Mouse (Mus musculus): ENCODE measurements around the gene Gucy2g. TPM values are rescaled to one million over a fixed set of nuclear protein-coding genes. Genes with fewer than 3 reads are reported as not detected.

Gucy2g gene
- polyA plus RNA-seq (2016; fragmentation: Nextera tagmentation; extraction: Ambion mirVana) = 0.04 TPM in 1 of 2 replicates, not detected in the other

DNA sequence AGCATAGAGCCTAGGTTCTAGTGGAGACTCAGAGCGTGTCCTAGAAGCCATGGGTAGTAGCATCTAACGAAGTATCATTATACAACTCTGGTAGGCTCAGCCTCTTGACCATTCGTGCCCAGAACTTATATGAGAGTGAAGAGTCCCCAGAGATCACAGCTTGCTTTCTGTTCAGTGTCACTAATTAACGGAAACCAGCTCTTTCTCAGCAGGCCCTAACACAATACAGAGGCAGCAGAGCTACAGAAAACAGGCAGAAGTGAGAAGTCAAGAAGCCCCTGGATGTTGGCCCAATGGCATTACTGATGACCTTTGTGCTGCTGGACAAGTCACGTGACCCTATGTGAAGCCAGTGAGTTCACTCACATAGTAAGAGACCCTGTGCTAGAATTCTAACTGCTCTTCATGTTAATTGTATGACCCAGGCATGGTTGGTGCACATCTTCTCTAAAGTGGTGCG is at the start of gene Gucy2g:
Gene Gucy2g (minus strand): TSS at position 51 of the 460 bp plus-strand sequence.
- Histone ChIP-seq H3K4me1 (peaks cover 22% of the 10 kb centered on the region), H3K9me3 (replicated peaks) (no peaks in the 10 kb centered on the region), H3K36me3 (no peaks in the 10 kb centered on the region), H3K27ac (no peak within 1 kb of the TSS), H3K4me3 (no peak within 1 kb of the TSS), H3K27me3 (replicated peaks) (peaks cover 7% of the 10 kb centered on the region; the same call in 1 of the 2 replicates), H3K4me2 (no peak within 1 kb of the TSS), H3K9ac (no peak within 1 kb of the TSS)
- WGBS (ENCODE audit: insufficient replicate concordance) = 68% methylated on average over 6 of the region's 6 CpGs
- ATAC-seq = no peak

DNA sequence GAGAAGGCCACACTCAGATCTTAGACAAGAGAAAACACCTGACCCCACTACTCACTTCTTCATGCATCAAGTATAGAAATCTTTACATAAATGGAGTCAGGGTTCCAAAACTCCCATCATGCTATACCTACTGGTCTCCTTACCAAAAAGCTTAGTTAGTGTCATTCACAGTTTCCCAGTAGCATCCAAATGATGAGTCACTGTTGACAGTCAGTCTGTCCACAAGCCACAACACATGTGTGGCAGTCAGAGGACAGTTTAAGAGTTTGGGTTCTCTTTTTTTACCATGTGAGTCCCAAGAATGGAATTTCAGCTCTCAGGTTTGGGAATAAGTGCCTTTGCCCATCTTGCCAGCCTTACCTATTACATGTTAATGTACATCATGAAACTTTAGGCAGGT is 47.9 kb upstream of the Gucy2g start:
- Histone ChIP-seq H3K9ac (no peak overlapping the region), H3K27me3 (replicated peaks) (no peaks in the 10 kb centered on the region), H3K4me1 (peaks cover 63% of the 10 kb centered on the region), H3K4me2 (no peak overlapping the region), H3K4me3 (no peak overlapping the region), H3K27ac (0 out of 2 replicates have a peak overlapping the region, but pooled peaks have one; percentile 33), H3K36me3 (peaks cover 97% of the 10 kb centered on the region), H3K9me3 (replicated peaks) (no peaks in the 10 kb centered on the region)
- ATAC-seq = no peak

DNA sequence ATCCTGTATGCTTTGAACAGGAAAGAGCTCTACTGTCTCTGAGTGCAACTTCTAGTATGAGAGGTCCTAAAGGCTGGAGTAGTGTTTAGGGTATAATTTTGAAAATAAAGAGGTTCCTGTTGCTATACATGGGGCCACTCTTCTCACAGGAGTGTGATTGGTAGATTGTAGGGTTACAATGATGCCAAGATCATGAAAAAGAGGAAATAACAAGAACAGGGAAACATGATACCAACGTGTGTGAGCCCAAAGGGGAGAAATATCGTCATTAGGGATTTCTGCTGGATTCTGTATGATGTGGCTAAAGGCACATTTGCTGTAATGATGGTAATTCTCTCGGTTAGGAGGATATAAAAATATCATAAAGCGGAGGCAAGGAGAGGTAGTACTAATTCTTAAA is 45.0 kb upstream of the Gucy2g start:
- Histone ChIP-seq H3K4me2 (peak overlapping the region; percentile 65), H3K27ac (peak overlapping the region; percentile 66; the same call in 1 of the 2 replicates), H3K36me3 (peaks cover 95% of the 10 kb centered on the region), H3K4me1 (peaks cover 56% of the 10 kb centered on the region), H3K9me3 (replicated peaks) (no peaks in the 10 kb centered on the region), H3K4me3 (no peak overlapping the region), H3K9ac (no peak overlapping the region), H3K27me3 (replicated peaks) (no peaks in the 10 kb centered on the region)
- ATAC-seq = no peak
- WGBS (ENCODE audit: insufficient replicate concordance) = 82% methylated on average over 4 of the region's 4 CpGs

DNA sequence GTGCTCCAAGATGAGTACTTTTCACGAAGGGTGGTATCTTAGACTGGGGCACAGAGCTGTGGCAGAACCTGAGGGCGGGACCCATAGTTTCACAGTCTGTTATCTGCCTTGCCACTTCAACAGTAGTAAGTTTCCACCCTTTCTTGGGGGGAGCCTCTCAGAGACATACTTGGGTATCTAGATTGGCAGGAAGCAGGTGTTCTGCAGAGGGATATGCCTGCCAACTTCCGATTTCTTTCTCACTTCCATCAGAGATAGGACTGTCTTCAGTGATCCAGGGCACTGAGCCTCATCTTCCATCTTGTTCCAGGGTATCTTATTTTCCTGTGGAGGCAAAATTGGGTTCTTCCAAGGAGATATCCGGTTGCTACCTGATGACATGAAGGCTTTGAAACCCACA is 43.1 kb upstream of the Gucy2g start:
- no peaks in the 10 kb centered on the region for H3K9me3 ChIP-seq (replicated peaks)
- H3K4me3 ChIP-seq = peak overlapping the region; percentile 42
- H3K4me2 ChIP-seq = peak overlapping the region; percentile 65
- H3K27ac ChIP-seq = peak overlapping the region; percentile 94
- H3K9ac ChIP-seq = peak overlapping the region; percentile 61; the same call in 1 of the 2 replicates
- peak; percentile 100 for ATAC-seq
- peaks cover 94% of the 10 kb centered on the region for H3K36me3 ChIP-seq
- H3K27me3 ChIP-seq (replicated peaks) = no peaks in the 10 kb centered on the region
- peaks cover 42% of the 10 kb centered on the region for H3K4me1 ChIP-seq
- 27% methylated on average over 4 of the region's 4 CpGs for WGBS (ENCODE audit: insufficient replicate concordance)

DNA sequence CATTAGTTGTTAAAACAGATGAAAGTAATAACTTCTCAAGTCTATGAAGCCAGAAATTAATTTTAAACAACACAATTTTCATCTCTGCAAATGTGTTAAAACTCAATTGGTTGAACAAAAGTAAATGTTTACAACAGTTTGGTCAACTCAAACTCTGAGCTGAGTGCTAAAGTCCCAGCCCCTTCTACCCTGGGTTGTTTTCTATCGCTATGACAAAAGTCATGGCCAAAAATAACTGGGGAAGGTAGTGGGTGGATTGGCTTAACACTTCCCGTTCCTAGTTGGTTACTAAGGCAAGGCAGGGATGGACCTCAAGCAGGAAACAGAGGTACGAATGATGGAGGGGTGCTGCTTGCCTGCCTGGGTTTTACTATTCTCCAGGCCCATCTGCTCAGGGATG is 35.7 kb upstream of the Gucy2g start:
- H3K4me2 ChIP-seq = no peak overlapping the region
- no peaks in the 10 kb centered on the region for H3K9me3 ChIP-seq (replicated peaks)
- no peak overlapping the region for H3K4me3 ChIP-seq
- no peak overlapping the region for H3K27ac ChIP-seq
- 70% methylated on average over 3 of the region's 3 CpGs for WGBS (ENCODE audit: insufficient replicate concordance)
- no peak overlapping the region for H3K9ac ChIP-seq
- no peaks in the 10 kb centered on the region for H3K27me3 ChIP-seq (replicated peaks)
- H3K4me1 ChIP-seq = peaks cover 43% of the 10 kb centered on the region
- ATAC-seq = no peak
- peaks cover 73% of the 10 kb centered on the region for H3K36me3 ChIP-seq

DNA sequence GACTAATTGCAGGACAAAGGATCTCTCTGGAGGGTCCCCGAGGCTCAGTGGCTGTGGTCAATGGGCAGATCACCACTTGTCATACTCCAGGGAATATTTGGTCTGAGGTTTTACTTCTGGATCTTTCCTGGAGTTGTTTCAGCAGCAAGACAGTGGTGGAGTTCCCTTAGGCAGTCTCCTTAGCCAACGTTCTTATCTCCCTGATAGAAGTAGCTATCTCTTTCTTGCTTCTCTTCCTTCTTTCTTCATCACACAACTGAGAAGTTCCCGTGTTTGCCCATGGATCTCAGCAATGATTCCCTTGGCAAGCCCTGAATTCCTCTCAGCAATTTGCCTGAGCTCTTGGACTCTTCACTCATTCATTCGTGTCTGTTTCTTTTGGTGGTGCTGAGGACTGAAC is 35.1 kb upstream of the Gucy2g start:
- Histone ChIP-seq H3K4me3 (no peak overlapping the region), H3K9me3 (replicated peaks) (no peaks in the 10 kb centered on the region), H3K27ac (peak overlapping the region; percentile 3; the same call in 1 of the 2 replicates), H3K27me3 (replicated peaks) (no peaks in the 10 kb centered on the region), H3K9ac (no peak overlapping the region), H3K4me1 (peaks cover 50% of the 10 kb centered on the region), H3K4me2 (no peak overlapping the region), H3K36me3 (peaks cover 72% of the 10 kb centered on the region)
- 52% methylated on average over 4 of the region's 4 CpGs for WGBS (ENCODE audit: insufficient replicate concordance)
- ATAC-seq = no peak

DNA sequence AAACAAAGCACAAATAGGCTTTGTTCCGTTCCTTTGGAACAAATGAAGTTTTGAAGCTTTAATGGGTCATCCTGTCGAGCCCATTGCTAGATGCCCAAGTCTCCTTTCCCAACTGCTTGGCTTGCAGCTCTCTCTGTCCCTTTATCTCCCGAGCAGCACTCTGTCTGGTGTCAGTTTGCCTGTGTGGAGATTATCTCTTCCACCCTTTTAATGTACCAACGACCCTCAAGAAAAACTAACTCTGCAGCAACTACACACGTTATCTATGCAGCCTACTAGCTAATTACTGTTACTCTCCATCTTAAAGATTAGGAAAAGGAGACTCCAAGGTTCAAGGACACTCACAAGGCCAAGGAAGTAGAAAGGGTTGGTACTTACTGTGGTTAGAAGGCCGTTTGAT is 32.3 kb upstream of the Gucy2g start:
- WGBS (ENCODE audit: insufficient replicate concordance) = 21% methylated on average over 6 of the region's 6 CpGs
- no peaks in the 10 kb centered on the region for H3K27me3 ChIP-seq (replicated peaks)
- no peak overlapping the region for H3K4me3 ChIP-seq
- peaks cover 73% of the 10 kb centered on the region for H3K36me3 ChIP-seq
- 0 out of 2 replicates have a peak overlapping the region, but pooled peaks have one; percentile 19 for H3K9ac ChIP-seq
- H3K27ac ChIP-seq = peak overlapping the region; percentile 87
- ATAC-seq = peak; percentile 85
- H3K9me3 ChIP-seq (replicated peaks) = no peaks in the 10 kb centered on the region
- peak overlapping the region; percentile 33 for H3K4me2 ChIP-seq
- peaks cover 76% of the 10 kb centered on the region for H3K4me1 ChIP-seq

DNA sequence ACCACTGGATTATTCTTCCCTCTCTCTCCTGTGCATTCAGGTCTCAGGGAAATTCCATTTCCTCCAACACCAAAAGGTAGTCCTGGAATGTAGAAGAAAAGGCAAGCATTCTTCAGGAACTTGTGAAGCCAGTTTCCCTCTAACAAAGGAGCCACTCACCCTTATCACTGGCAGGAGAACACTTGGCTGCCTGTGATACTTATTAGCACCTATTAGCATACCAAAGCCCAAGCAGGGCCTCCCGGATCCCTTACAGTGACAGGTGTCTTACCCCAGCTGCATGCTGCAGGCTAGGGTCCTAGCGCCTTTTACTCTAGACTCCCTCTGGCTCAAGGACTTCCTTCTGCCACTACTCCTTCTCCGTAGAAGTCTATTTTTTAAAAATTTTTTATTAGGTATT is 30.4 kb upstream of the Gucy2g start:
- Histone ChIP-seq H3K4me2 (0 out of 2 replicates have a peak overlapping the region, but pooled peaks have one; percentile 1), H3K36me3 (peaks cover 67% of the 10 kb centered on the region), H3K27ac (peak overlapping the region; percentile 74), H3K9me3 (replicated peaks) (no peaks in the 10 kb centered on the region), H3K9ac (no peak overlapping the region), H3K4me3 (no peak overlapping the region), H3K4me1 (peaks cover 91% of the 10 kb centered on the region), H3K27me3 (replicated peaks) (no peaks in the 10 kb centered on the region)
- ATAC-seq = peak; percentile 68
- WGBS (ENCODE audit: insufficient replicate concordance) = 35% methylated on average over 3 of the region's 3 CpGs

DNA sequence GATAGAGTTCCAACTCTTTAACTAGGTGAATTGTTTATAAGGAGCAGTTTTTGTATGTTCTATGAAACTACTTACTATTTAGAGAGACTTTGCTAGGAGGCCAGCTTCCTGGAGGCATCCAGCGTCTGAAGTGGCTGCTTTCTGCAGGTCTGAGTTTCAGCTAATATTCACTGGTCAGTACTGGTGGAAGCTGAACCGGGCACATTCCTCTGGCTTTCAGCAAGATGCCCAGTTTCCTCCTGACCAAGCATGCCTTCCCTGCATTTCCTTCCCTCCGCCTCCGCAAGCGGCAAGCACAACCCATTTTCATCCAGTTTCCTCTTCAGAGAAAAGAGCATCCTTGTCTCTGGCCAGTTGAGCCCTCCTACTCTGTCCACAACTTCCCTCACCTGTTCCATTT is 28.0 kb upstream of the Gucy2g start:
- no peak overlapping the region for H3K4me2 ChIP-seq
- H3K36me3 ChIP-seq = peaks cover 60% of the 10 kb centered on the region
- H3K9ac ChIP-seq = no peak overlapping the region
- 76% methylated on average over 5 of the region's 5 CpGs for WGBS (ENCODE audit: insufficient replicate concordance)
- no peaks in the 10 kb centered on the region for H3K9me3 ChIP-seq (replicated peaks)
- ATAC-seq = no peak
- peaks cover 80% of the 10 kb centered on the region for H3K4me1 ChIP-seq
- no peak overlapping the region for H3K4me3 ChIP-seq
- H3K27me3 ChIP-seq (replicated peaks) = no peaks in the 10 kb centered on the region
- H3K27ac ChIP-seq = peak overlapping the region; percentile 74

DNA sequence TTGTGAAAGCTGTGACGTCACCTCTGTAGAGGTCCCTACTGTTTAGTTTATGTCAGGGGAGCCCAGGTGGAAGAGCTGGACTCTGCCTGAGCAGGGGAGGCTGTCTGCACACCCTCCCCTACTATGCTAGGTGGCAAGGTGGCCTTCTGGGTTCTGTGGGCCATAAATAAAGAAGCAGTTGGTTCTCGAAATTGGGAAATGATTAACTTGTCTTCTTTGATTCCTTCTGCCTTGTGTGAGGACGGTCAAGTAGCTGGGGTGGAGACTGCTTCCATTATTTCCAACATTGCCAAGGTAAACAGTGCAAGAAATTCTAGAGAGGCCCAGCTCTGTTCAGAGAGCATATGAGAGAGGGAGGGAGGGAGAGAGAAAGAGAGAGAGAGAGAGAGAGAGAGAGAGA is 27.1 kb upstream of the Gucy2g start:
- Histone ChIP-seq H3K9ac (no peak overlapping the region), H3K27ac (peak overlapping the region; percentile 74; the same call in 1 of the 2 replicates), H3K4me1 (peaks cover 75% of the 10 kb centered on the region), H3K4me3 (no peak overlapping the region), H3K36me3 (peaks cover 53% of the 10 kb centered on the region), H3K4me2 (no peak overlapping the region), H3K9me3 (replicated peaks) (no peaks in the 10 kb centered on the region), H3K27me3 (replicated peaks) (no peaks in the 10 kb centered on the region)
- WGBS (ENCODE audit: insufficient replicate concordance) = 59% methylated on average over 3 of the region's 3 CpGs
- ATAC-seq = no peak

DNA sequence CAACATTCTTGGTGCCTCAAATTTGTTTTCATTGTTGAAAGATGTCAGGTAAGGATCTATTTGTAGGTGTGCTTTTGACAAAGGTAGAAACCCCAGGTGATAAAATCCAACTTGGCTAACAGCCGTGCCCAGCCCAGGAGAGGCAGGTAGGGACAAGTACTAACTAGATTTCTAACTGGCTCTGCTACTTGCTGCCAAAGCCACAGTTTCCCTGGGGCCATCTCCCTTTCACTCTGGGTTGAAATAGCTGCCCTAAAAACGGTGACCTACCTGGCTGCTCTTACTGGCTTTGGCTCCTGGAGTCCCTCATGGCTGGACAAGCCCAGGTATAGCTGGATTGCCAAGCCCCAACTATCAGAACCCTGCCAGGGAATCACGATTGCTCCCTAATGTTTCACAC is 25.8 kb upstream of the Gucy2g start:
- ATAC-seq = no peak
- Histone ChIP-seq H3K36me3 (peaks cover 49% of the 10 kb centered on the region), H3K9me3 (replicated peaks) (no peaks in the 10 kb centered on the region), H3K27me3 (replicated peaks) (no peaks in the 10 kb centered on the region), H3K9ac (no peak overlapping the region), H3K4me1 (peaks cover 69% of the 10 kb centered on the region), H3K27ac (no peak overlapping the region), H3K4me2 (no peak overlapping the region), H3K4me3 (no peak overlapping the region)
- WGBS (ENCODE audit: insufficient replicate concordance) = 80% methylated on average over 3 of the region's 3 CpGs

DNA sequence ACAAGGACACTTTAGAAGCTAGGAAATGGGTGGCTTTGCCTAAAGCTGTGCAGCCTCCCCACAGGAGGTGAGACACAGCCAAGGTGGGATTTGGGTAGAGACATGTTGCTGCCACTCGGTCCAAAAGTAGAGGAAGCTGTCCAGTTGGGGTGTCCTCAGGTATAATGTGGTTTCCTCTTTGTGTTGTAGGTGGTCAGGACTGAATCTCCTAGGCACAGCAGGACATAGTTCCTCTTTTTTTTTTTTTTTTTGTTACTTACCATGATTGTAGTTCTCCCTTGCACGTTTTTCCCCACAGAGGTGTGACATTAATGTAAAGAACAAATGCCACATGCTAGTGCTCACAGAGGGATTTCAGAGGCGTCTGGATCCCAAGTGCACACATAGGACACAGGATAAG is 24.2 kb upstream of the Gucy2g start:
- no peak for ATAC-seq
- Histone ChIP-seq H3K9ac (no peak overlapping the region), H3K27ac (no peak overlapping the region; the same call in 1 of the 2 replicates), H3K4me1 (peaks cover 70% of the 10 kb centered on the region), H3K27me3 (replicated peaks) (no peaks in the 10 kb centered on the region), H3K4me2 (no peak overlapping the region), H3K9me3 (replicated peaks) (no peaks in the 10 kb centered on the region), H3K4me3 (no peak overlapping the region), H3K36me3 (peaks cover 41% of the 10 kb centered on the region)
- 35% methylated on average over 3 of the region's 3 CpGs for WGBS (ENCODE audit: insufficient replicate concordance)
